Mouse (Mus musculus) thymus, adult 2 months (tissue): ENCODE results near the gene Casp7.

Experiments used
- CTCF ChIP-seq: fragments of 200-500 bp; IDR thresholded peaks from 2 replicates; pipeline ENCODE4 v1.5.1; 2012; ENCODE audit warnings: mild to moderate bottlenecking, control low read depth, low read length, moderate library complexity, borderline replicate concordance; ENCODE audit not compliant: control insufficient read depth, poor library complexity, insufficient read depth; ENCODE audit errors: extremely low read depth
- POLR2A ChIP-seq: fragments of 200-500 bp; IDR thresholded peaks from 2 replicates; pipeline ENCODE4 v1.6.1; 2012; ENCODE audit warnings: mild to moderate bottlenecking, low read length, control low read depth, moderate library complexity; ENCODE audit not compliant: control insufficient read depth, poor library complexity, insufficient read depth; ENCODE audit errors: extremely low read depth

DNA sequence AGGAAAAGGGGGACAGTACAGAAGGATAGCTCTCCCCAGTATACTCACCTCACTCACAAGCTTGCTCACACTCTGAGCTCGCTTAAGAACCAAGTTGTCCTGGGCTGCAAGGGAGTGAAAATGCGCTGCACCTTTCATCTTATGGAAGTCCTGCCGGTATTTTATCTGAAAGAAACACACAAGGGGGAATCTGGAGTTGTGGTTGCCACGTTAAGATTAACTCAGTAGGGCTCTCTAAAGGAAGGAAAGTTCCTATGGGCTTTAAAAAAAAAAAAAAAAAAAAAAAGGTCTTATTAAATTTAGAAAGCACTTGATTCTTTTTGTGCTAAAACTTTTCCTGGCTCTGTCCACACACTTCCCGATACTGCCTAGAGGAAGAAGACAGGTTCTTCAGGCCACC is 18.9 kb upstream of the Casp7 start:
- no peak for TF ChIP-seq POLR2A
- no peak for TF ChIP-seq CTCF
